Mouse (Mus musculus) liver, adult 2 months (tissue): Measurements from ENCODE around the gene Dock2. TPM values are rescaled to one million over a fixed set of nuclear protein-coding genes. Genes with fewer than 3 reads are reported as not detected.

Source experiments
- DNase-seq: peaks from one replicate; pipeline ENCODE4 v3.0.0-alpha.2; 2011; ENCODE audit warnings: low read depth, low spot score; ENCODE audit errors: extremely low read depth
- H3K27ac ChIP-seq: fragments of 200-500 bp; replicated peaks from 2 replicates; pipeline ENCODE4 v1.5.1; 2012; ENCODE audit warnings: low read depth, mild to moderate bottlenecking, control low read depth, inconsistent platforms, low read length; ENCODE audit not compliant: insufficient read depth
- H3K27me3 ChIP-seq: fragments of 200-500 bp; 2 replicates; pipeline ENCODE4 v1.6.1; 2012; ENCODE audit warnings: mild to moderate bottlenecking, moderate library complexity, low read length, inconsistent platforms; ENCODE audit not compliant: control insufficient read depth, insufficient read depth
- H3K36me3 ChIP-seq: fragments of 200-500 bp; 2 replicates; pipeline ENCODE4 v1.6.1; 2012; ENCODE audit warnings: low read length, inconsistent platforms; ENCODE audit not compliant: control insufficient read depth, insufficient read depth
- H3K4me1 ChIP-seq: fragments of 200-500 bp; 2 replicates; pipeline ENCODE4 v1.6.1; 2011; ENCODE audit warnings: low read length; ENCODE audit not compliant: control insufficient read depth, insufficient read depth
- H3K4me3 ChIP-seq: fragments of 200-500 bp; 2 replicates; pipeline ENCODE4 v1.5.1; 2011; ENCODE audit warnings: low read depth, mild to moderate bottlenecking, control low read depth, low read length, moderate library complexity; ENCODE audit not compliant: insufficient read depth
- H3K79me2 ChIP-seq: fragments of 200-500 bp; 2 replicates; pipeline ENCODE4 v1.6.1; 2012; ENCODE audit warnings: inconsistent platforms, mild to moderate bottlenecking, low read length, moderate library complexity; ENCODE audit not compliant: control insufficient read depth, insufficient read depth
- H3K9ac ChIP-seq: fragments of 200-500 bp; 2 replicates; pipeline ENCODE4 v1.6.1; 2012; ENCODE audit warnings: low read depth, mild to moderate bottlenecking, control low read depth, inconsistent platforms, low read length
- CTCF ChIP-seq: fragments of 200-500 bp; IDR thresholded peaks from 2 replicates; pipeline ENCODE4 v1.5.1; 2011; ENCODE audit warnings: low read depth, low read length, control low read depth
- POLR2A ChIP-seq: fragments of 200-500 bp; IDR thresholded peaks from 2 replicates; pipeline ENCODE4 v1.6.1; 2011; ENCODE audit warnings: low read length, control low read depth; ENCODE audit not compliant: insufficient read depth; ENCODE audit errors: extremely low read depth
- WGBS: fragments of 180-500 bp; shearing (Covaris S2); methylation state at CpG from one replicate; pipeline ENCODE4 v1.1.7; 2018; 5-methylcytosine and 5-hydroxymethylcytosine counted together
- polyA plus RNA-seq: library from polyadenylated mRNA; depleted of rRNA; stranded (reverse); fragments of >200 nt; gene quantifications from 2 replicates; pipeline ENCODE4 v1.2.3, GENCODE M21; 2012
- total RNA-seq: library from RNA; depleted of rRNA; stranded (reverse); fragments of >200 nt; gene quantifications from 2 replicates; pipeline ENCODE4 v1.2.3, GENCODE M21; 2014

Dock2 gene
- total and polyA plus RNA-seq, 2 experiments = 0.95 to 4.0 TPM

- H3K27me3 ChIP-seq = no peaks in the 10 kb centered on the region
- 85% methylated on average over 4 of the region's 4 CpGs for WGBS
- no peak overlapping the region for H3K9ac ChIP-seq
- H3K27ac ChIP-seq = no peak overlapping the region
- H3K36me3 ChIP-seq = no peaks in the 10 kb centered on the region
- H3K4me1 ChIP-seq = no peaks in the 10 kb centered on the region
- TF ChIP-seq CTCF (no peak), POLR2A (no peak)
- no peak for DNase-seq
- no peak overlapping the region for H3K4me3 ChIP-seq
- no peaks in the 10 kb centered on the region for H3K79me2 ChIP-seq
Measured at GRCm38 (mm10) chr11:34524586-34524985, 259.1 kb downstream of the Dock2 start.

- no peak overlapping the region for H3K27ac ChIP-seq
- no peak for DNase-seq
- H3K4me1 ChIP-seq = no peaks in the 10 kb centered on the region
- no peak overlapping the region for H3K9ac ChIP-seq
- no peaks in the 10 kb centered on the region for H3K27me3 ChIP-seq
- TF ChIP-seq CTCF (no peak), POLR2A (no peak)
- no peak overlapping the region for H3K4me3 ChIP-seq
- no peaks in the 10 kb centered on the region for H3K36me3 ChIP-seq
- WGBS = 48% methylated on average over 5 of the region's 5 CpGs
- no peaks in the 10 kb centered on the region for H3K79me2 ChIP-seq
Measured at GRCm38 (mm10) chr11:34518566-34518965, 265.1 kb downstream of the Dock2 start.

- 61% methylated on average over 2 of the region's 2 CpGs for WGBS
- TF ChIP-seq CTCF = no peak
- TF ChIP-seq POLR2A = no peak
- no peaks in the 10 kb centered on the region for H3K79me2 ChIP-seq
- H3K36me3 ChIP-seq = no peaks in the 10 kb centered on the region
- H3K27me3 ChIP-seq = no peaks in the 10 kb centered on the region
- no peaks in the 10 kb centered on the region for H3K4me1 ChIP-seq
- H3K9ac ChIP-seq = no peak overlapping the region
- H3K27ac ChIP-seq = no peak overlapping the region
- DNase-seq = no peak
- no peak overlapping the region for H3K4me3 ChIP-seq
Measured at GRCm38 (mm10) chr11:34516971-34517370, 266.7 kb downstream of the Dock2 start.

GRCm38 (mm10) chr11:34515301-34515700 lies 268.4 kb downstream of the Dock2 start:
- H3K27ac ChIP-seq = no peak overlapping the region

GRCm38 (mm10) chr11:34506390-34506789 lies 277.3 kb downstream of the Dock2 start:
- WGBS = 73% methylated on average over 1 of the region's 1 CpGs
- DNase-seq = no peak
- no peak overlapping the region for H3K9ac ChIP-seq
- no peaks in the 10 kb centered on the region for H3K36me3 ChIP-seq
- H3K27ac ChIP-seq = no peak overlapping the region
- H3K4me1 ChIP-seq = no peaks in the 10 kb centered on the region
- H3K79me2 ChIP-seq = no peaks in the 10 kb centered on the region
- H3K27me3 ChIP-seq = no peaks in the 10 kb centered on the region
- H3K4me3 ChIP-seq = no peak overlapping the region
- TF ChIP-seq POLR2A (no peak), CTCF (no peak)

More at GRCm38 (mm10) chr11:34515301-34515700, 268.4 kb downstream of the Dock2 start:
- Histone ChIP-seq H3K27me3 (no peaks in the 10 kb centered on the region), H3K36me3 (no peaks in the 10 kb centered on the region), H3K79me2 (no peaks in the 10 kb centered on the region), H3K4me3 (no peak overlapping the region), H3K9ac (no peak overlapping the region), H3K4me1 (no peaks in the 10 kb centered on the region)
- 12% methylated on average over 4 of the region's 4 CpGs for whole genome bisulfite sequencing
- DNase-seq = no peak
- TF ChIP-seq POLR2A (no peak), CTCF (no peak)

- Histone ChIP-seq H3K79me2 (no peaks in the 10 kb centered on the region), H3K9ac (no peak overlapping the region), H3K27me3 (no peaks in the 10 kb centered on the region), H3K4me1 (no peaks in the 10 kb centered on the region), H3K36me3 (no peaks in the 10 kb centered on the region), H3K4me3 (no peak overlapping the region), H3K27ac (no peak overlapping the region)
- 82% methylated on average over 1 of the region's 1 CpGs for WGBS
- TF ChIP-seq CTCF = no peak
- no peak for DNase-seq
Measured at GRCm38 (mm10) chr11:34499663-34500062, 284.0 kb downstream of the Dock2 start.
